Mouse (Mus musculus): ENCODE measurements around the gene Kit.

GRCm38 (mm10) chr5:75591567-75591966 is 16.9 kb downstream of the Kit start:
- TF ChIP-seq CTCF (IDR thresholded peaks at IDR 0.05) (no peak), POLR2A (IDR thresholded peaks at IDR 0.05; ENCODE audit: insufficient read depth, low read depth, low read length) (no peak), EP300 (IDR thresholded peaks at IDR 0.05; ENCODE audit: insufficient read depth, low read depth, low read length) (no peak)
